Mouse (Mus musculus) common myeloid progenitor, adult 5-6 weeks (primary cell): ENCODE results near the gene H2al1f. TPM values are rescaled to one million over a fixed set of nuclear protein-coding genes. Genes with fewer than 3 reads are reported as not detected.

Experiments
- ATAC-seq: replicated peaks from 2 replicates; pipeline ENCODE4 v1.8.0; 2016; ENCODE audit warnings: low read depth, mild to moderate bottlenecking, moderate TSS enrichment, inconsistent platforms; ENCODE audit not compliant: poor library complexity, severe bottlenecking
- total RNA-seq: library from RNA; stranded (forward); fragments of 200-1000, 187-1606 nt; gene quantifications from 2 replicates; pipeline ENCODE4 v1.2.3, GENCODE M21; 2017

H2al1f gene
- total RNA-seq, 1 experiment from 2014 or later: not detected

- ATAC-seq: no peak
These were observed 48.9 kb downstream of the H2al1f start for GRCm38 (mm10) chrX:11363890-11364289.

Other genes starting within 250 kb of the H2al1f start
- gene H2al1a, start 15.9 kb upstream of the H2al1f start, total RNA-seq: not detected in 2 replicates
- gene H2al1b, start 12.7 kb upstream of the H2al1f start, total RNA-seq: not detected in 2 replicates
- gene H2al1c, start 9.5 kb upstream of the H2al1f start, total RNA-seq: not detected in 2 replicates
- gene H2al1d, start 6.3 kb upstream of the H2al1f start, total RNA-seq: not detected in 2 replicates
- gene H2al1e, start 3.2 kb upstream of the H2al1f start, total RNA-seq: not detected in 2 replicates
- gene H2al1g, start 3.1 kb downstream of the H2al1f start, total RNA-seq: not detected in 2 replicates
- not detected in 2 replicates for gene H2al1h, start 6.3 kb downstream of the H2al1f start, total RNA-seq
- gene H2al1i, start 9.5 kb downstream of the H2al1f start, total RNA-seq: not detected in 2 replicates
- not detected in 2 replicates for gene H2al1j, start 12.7 kb downstream of the H2al1f start, total RNA-seq